Mouse (Mus musculus) myocyte (in vitro differentiated cells): ENCODE data around the gene Kifc3. TPM values are rescaled to one million over a fixed set of nuclear protein-coding genes. Genes with fewer than 3 reads are reported as not detected.

Source experiments
- H3K27me3 ChIP-seq: one replicate; pipeline ENCODE4 v1.6.1; 2011; ENCODE audit not compliant: control insufficient read depth, insufficient read depth, insufficient read length
- H3K36me3 ChIP-seq: one replicate; pipeline ENCODE4 v1.6.1; 2011; ENCODE audit not compliant: control insufficient read depth, insufficient read depth
- H3K4me2 ChIP-seq: one replicate; pipeline ENCODE4 v1.6.1; 2011; ENCODE audit warnings: low read depth, control low read depth
- H3K4me3 ChIP-seq: one replicate; pipeline ENCODE4 v1.5.1; 2011; ENCODE audit warnings: mild to moderate bottlenecking, control low read depth, moderate library complexity
- H3K79me2 ChIP-seq: one replicate; pipeline ENCODE4 v1.6.1; 2011; ENCODE audit not compliant: control insufficient read depth, insufficient read depth
- H3ac ChIP-seq: one replicate; pipeline ENCODE4 v1.6.1; 2011; ENCODE audit not compliant: control insufficient read depth, insufficient read length
- CEBPB ChIP-seq: IDR thresholded peaks from 2 replicates; pipeline ENCODE4 v1.6.1; 2011; ENCODE audit warnings: mild to moderate bottlenecking, moderate library complexity; ENCODE audit not compliant: poor library complexity, insufficient read depth, severe bottlenecking
- E2F4 ChIP-seq: IDR thresholded peaks from one replicate; pipeline ENCODE4 v1.6.1; 2011; ENCODE audit warnings: mild to moderate bottlenecking, control low read depth, moderate library complexity; ENCODE audit not compliant: insufficient read depth
- MAX ChIP-seq: IDR thresholded peaks from one replicate; pipeline ENCODE4 v1.6.1; 2011; ENCODE audit warnings: low read depth, mild to moderate bottlenecking, control low read depth
- MYOD1 ChIP-seq, 3 experiments: IDR thresholded peaks; one replicate each; pipeline ENCODE4 v1.6.1; 2011; ENCODE audit warnings: control low read depth in 2 of 3, low read depth in 2 of 3, mild to moderate bottlenecking in 2 of 3, moderate library complexity in 1 of 3; ENCODE audit not compliant: insufficient read length in 2 of 3, control insufficient read depth in 1 of 3
- MYOG ChIP-seq, 3 experiments: IDR thresholded peaks; one replicate each; pipeline ENCODE4 v1.6.1; 2011; ENCODE audit warnings: control low read depth in 2 of 3, low read depth in 2 of 3, mild to moderate bottlenecking in 2 of 3; ENCODE audit not compliant: insufficient read length in 2 of 3, control insufficient read depth in 1 of 3, insufficient read depth in 1 of 3
- POLR2A ChIP-seq: IDR thresholded peaks from one replicate; pipeline ENCODE4 v1.6.1; 2011; ENCODE audit warnings: low read depth, mild to moderate bottlenecking, control low read depth, moderate library complexity; ENCODE audit not compliant: insufficient read length
- POLR2AphosphoS2 ChIP-seq: IDR thresholded peaks from one replicate; pipeline ENCODE4 v1.6.1; 2011; ENCODE audit warnings: low read depth, control low read depth; ENCODE audit not compliant: insufficient read length
- REST ChIP-seq: IDR thresholded peaks from one replicate; pipeline ENCODE4 v1.6.1; 2011; ENCODE audit warnings: mild to moderate bottlenecking, control low read depth, moderate library complexity; ENCODE audit not compliant: insufficient read depth, insufficient read length
- SRF ChIP-seq: IDR thresholded peaks from one replicate; pipeline ENCODE4 v1.6.1; 2011; ENCODE audit warnings: low read depth; ENCODE audit not compliant: control insufficient read depth, insufficient read length
- TCF12 ChIP-seq: IDR thresholded peaks from one replicate; pipeline ENCODE4 v1.6.1; 2011; ENCODE audit warnings: mild to moderate bottlenecking, control low read depth; ENCODE audit not compliant: poor library complexity, insufficient read depth, severe bottlenecking
- TCF3 ChIP-seq: IDR thresholded peaks from one replicate; pipeline ENCODE4 v1.6.1; 2011; ENCODE audit warnings: low read depth, control low read depth; ENCODE audit not compliant: insufficient read length
- USF1 ChIP-seq: IDR thresholded peaks from one replicate; pipeline ENCODE4 v1.6.1; 2011; ENCODE audit warnings: low read depth, mild to moderate bottlenecking, control low read depth, moderate library complexity
- polyA plus RNA-seq: library from polyadenylated mRNA; unstranded; fragments of >200 nt; fragmentation: generic; extraction: Trizol; gene quantifications from one replicate; pipeline ENCODE4 v1.2.1, GENCODE M21; 2012; ENCODE audit warnings: missing spikeins

Kifc3 gene
- polyA plus RNA-seq, 1 experiment = 22.6 TPM

DNA sequence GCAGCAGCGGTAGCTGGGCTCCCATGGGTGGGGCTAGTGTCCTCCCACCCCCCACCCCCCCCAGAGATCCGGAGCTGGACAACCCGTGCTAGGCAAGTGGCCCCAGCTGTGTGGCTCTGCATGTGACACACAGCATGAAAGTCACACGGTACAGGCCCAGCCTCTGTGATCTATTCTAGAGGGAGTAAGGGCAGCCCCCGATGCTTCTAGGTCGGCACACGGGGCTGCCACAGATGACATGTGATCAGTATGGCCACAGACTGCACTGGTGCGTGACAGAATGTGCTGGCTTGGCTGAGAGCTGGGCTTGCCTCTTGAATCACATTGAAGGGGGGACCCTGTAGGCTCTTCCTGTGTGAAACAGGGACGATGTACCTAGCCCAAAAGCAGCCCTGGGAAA is 75.0 kb downstream of the Kifc3 start:
- H3ac ChIP-seq = no peak overlapping the region
- no peak for TF ChIP-seq SRF
- TF ChIP-seq MYOG (IDR thresholded peaks at IDR 0.05; ENCODE audit: control insufficient read depth in 1 of 3, insufficient read depth in 1 of 3, insufficient read length in 2 of 3, low read depth in 2 of 3) = peak in 1 of 3 experiments; percentile 26
- no peaks in the 10 kb centered on the region for H3K27me3 ChIP-seq
- no peaks in the 10 kb centered on the region for H3K79me2 ChIP-seq
- no peak overlapping the region for H3K4me3 ChIP-seq
- H3K36me3 ChIP-seq = peaks cover 5% of the 10 kb centered on the region
- H3K4me2 ChIP-seq = no peak overlapping the region

DNA sequence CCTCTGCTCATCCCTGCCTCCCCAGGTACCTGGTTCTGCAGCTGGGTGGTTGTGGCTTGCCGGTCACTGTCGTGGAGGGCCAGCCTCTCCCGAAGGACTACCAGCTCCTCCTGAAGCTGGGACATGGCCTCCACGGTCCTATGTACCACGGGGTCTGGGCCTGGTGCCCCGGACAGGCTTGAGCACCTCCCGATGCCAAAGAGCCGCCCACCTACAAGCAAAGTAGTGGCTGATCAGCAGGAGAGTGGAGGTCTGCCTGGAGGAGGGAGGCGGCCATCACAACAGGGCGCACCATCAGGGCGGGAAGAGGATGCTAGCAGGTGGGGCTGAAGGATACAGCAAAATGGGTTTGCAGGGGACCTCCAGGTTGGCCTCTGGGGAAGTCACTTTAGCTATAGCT is 76.1 kb downstream of the Kifc3 start:
- H3K27me3 ChIP-seq = no peaks in the 10 kb centered on the region
- no peak overlapping the region for H3K4me3 ChIP-seq
- no peaks in the 10 kb centered on the region for H3K36me3 ChIP-seq
- TF ChIP-seq CEBPB (no peak), E2F4 (no peak), REST (no peak), POLR2AphosphoS2 (no peak), POLR2A (no peak), USF1 (no peak), MYOG (IDR thresholded peaks at IDR 0.05; ENCODE audit: control insufficient read depth in 1 of 3, insufficient read depth in 1 of 3, insufficient read length in 2 of 3, low read depth in 2 of 3) (no peak), SRF (no peak), MAX (no peak), MYOD1 (IDR thresholded peaks at IDR 0.05; ENCODE audit: control insufficient read depth in 1 of 3, insufficient read length in 2 of 3, low read depth in 2 of 3) (no peak)
- H3ac ChIP-seq = no peak overlapping the region
- H3K79me2 ChIP-seq = no peaks in the 10 kb centered on the region
- H3K4me2 ChIP-seq = no peak overlapping the region

DNA sequence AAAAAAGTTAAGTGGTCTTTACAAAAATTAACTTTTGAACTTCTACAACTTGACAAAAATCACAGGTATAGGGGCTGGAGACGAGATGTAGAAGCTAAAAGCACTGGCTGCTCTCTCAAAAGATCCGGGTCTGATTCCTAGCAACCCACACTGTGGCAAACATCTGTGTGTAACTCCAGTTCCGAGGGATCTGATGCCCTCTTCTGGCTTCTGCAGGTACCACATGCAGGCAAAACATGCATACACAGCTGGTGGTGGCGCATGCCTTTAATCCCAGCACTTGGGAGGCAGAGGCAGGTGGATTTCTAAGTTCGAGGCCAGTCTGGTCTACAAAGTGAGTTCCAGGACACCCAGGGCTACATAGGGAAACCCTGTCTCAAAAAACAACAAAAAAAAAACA is 79.2 kb downstream of the Kifc3 start:
- no peak for TF ChIP-seq MYOG (IDR thresholded peaks at IDR 0.05; ENCODE audit: control insufficient read depth in 1 of 3, insufficient read depth in 1 of 3, insufficient read length in 2 of 3, low read depth in 2 of 3)
- no peak for TF ChIP-seq TCF3
- TF ChIP-seq USF1 = no peak
- TF ChIP-seq POLR2AphosphoS2 = no peak
- no peak for TF ChIP-seq SRF
- TF ChIP-seq TCF12 = no peak
- no peak for TF ChIP-seq CEBPB
- TF ChIP-seq MAX = no peak
- TF ChIP-seq REST = no peak
- no peak for TF ChIP-seq MYOD1 (IDR thresholded peaks at IDR 0.05; ENCODE audit: control insufficient read depth in 1 of 3, insufficient read length in 2 of 3, low read depth in 2 of 3)
- no peak for TF ChIP-seq POLR2A
- no peak for TF ChIP-seq E2F4
- Histone ChIP-seq H3K36me3 (no peaks in the 10 kb centered on the region), H3K79me2 (no peaks in the 10 kb centered on the region), H3K27me3 (no peaks in the 10 kb centered on the region), H3K4me3 (no peak overlapping the region), H3K4me2 (no peak overlapping the region), H3ac (no peak overlapping the region)

DNA sequence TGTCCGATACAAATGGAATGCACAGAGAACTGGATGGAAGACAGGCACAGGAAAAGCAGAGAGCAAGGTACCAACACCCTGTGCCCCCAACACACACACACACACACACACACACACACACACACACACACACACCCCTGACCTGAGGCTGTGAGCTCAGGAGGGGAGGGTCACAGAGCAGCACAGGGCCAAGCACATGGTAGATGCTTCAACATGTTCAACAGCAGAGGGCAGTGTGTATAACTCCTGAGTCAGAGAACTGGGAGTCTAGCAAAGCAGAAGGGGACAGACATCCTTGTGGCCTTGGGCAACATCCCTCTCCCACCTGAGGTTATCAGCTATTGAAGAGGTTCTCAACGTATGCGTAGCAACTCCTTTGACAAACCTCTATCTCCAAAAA is 88.9 kb downstream of the Kifc3 start:
- Histone ChIP-seq H3K79me2 (no peaks in the 10 kb centered on the region), H3K27me3 (no peaks in the 10 kb centered on the region), H3ac (no peak overlapping the region), H3K36me3 (no peaks in the 10 kb centered on the region), H3K4me2 (no peak overlapping the region), H3K4me3 (no peak overlapping the region)
- TF ChIP-seq USF1 (no peak), CEBPB (no peak), MYOG (IDR thresholded peaks at IDR 0.05; ENCODE audit: control insufficient read depth in 1 of 3, insufficient read depth in 1 of 3, insufficient read length in 2 of 3, low read depth in 2 of 3) (no peak), TCF12 (no peak), POLR2A (no peak), SRF (no peak), REST (no peak)

DNA sequence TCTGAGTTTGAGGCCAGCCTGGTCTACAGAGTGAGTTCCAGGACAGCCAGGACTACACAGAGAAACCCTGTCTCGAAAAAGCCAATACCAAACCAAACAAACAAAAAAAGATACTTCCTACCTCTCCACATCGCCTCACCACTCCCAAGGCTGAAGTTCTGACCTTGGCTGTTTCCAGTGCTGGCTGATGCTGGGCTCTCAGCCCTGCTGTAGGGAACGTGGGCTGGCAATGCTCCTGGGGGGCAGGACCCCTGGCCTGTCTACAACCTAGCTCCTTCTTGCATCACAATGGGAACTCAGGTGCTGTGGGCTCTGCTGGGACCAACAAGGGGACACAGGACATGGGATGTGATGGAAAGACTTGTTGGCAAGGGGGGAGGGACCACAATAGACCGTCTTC is 89.5 kb downstream of the Kifc3 start:
- no peak for TF ChIP-seq SRF
- TF ChIP-seq POLR2AphosphoS2 = no peak
- TF ChIP-seq TCF12 = no peak
- no peak for TF ChIP-seq CEBPB
- no peak for TF ChIP-seq USF1
- no peak for TF ChIP-seq REST
- TF ChIP-seq MAX = no peak
- TF ChIP-seq MYOG (IDR thresholded peaks at IDR 0.05; ENCODE audit: control insufficient read depth in 1 of 3, insufficient read depth in 1 of 3, insufficient read length in 2 of 3, low read depth in 2 of 3) = no peak
- TF ChIP-seq MYOD1 (IDR thresholded peaks at IDR 0.05; ENCODE audit: control insufficient read depth in 1 of 3, insufficient read length in 2 of 3, low read depth in 2 of 3) = no peak
- TF ChIP-seq POLR2A = no peak
- no peak for TF ChIP-seq E2F4
- no peaks in the 10 kb centered on the region for H3K79me2 ChIP-seq
- no peaks in the 10 kb centered on the region for H3K27me3 ChIP-seq
- H3ac ChIP-seq = no peak overlapping the region
- no peak overlapping the region for H3K4me3 ChIP-seq
- H3K4me2 ChIP-seq = no peak overlapping the region
- no peaks in the 10 kb centered on the region for H3K36me3 ChIP-seq
